Mouse (Mus musculus): ENCODE data around the gene Abi3.

- TF ChIP-seq MAX (IDR thresholded peaks at IDR 0.05; ENCODE audit: low read length) (no peak), USF2 (conservative IDR thresholded peaks at IDR 0.05; ENCODE audit: low read depth, low read length) (no peak)
These were observed 34.4 kb downstream of the Abi3 start for GRCm38 (mm10) chr11:95807884-95808283.

Data from CH12.LX (cell line).